Mouse (Mus musculus) olfactory bulb, adult 2 months (tissue): Measurements from ENCODE around the gene Fosl2.

Experiments used
- CTCF ChIP-seq: fragments of 200-500 bp; IDR thresholded peaks from 2 replicates; pipeline ENCODE4 v1.5.1; 2012; ENCODE audit warnings: low read depth, mild to moderate bottlenecking, low read length, moderate library complexity; ENCODE audit not compliant: insufficient read depth
- POLR2A ChIP-seq: fragments of 200-500 bp; IDR thresholded peaks from 2 replicates; pipeline ENCODE4 v1.6.1; 2012; ENCODE audit warnings: mild to moderate bottlenecking, low read depth, low read length, moderate library complexity; ENCODE audit not compliant: insufficient read depth

DNA sequence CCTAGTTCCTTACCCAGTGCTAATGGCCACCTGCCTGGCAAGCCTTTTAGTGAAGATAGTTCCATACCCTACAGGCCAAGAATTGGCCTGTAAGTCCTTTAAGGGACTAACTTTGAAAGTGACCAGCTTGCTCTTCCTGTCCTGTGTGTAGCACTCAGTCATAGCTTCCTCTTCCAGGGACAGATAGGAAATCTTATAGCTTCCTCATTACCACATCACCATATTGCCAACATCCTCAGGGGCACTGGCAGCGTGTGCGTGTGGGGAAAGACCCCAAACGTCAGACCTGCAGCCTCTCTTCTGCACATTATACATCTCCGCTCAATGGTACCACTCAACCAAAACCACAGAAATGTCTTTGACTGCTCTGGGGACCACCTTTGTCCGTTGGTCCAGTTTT is 13.2 kb upstream of the Fosl2 start:
- TF ChIP-seq CTCF: no peak
- no peak for TF ChIP-seq POLR2A
